Comparison of ENCODE assay signal across 37 mouse cellular contexts in genomic region chr5:73362338-73362737, GRCm38 (mm10). TPM values are rescaled to one million over a fixed set of nuclear protein-coding genes. Genes with fewer than 3 reads are reported as not detected.
DNase-seq lines count a peak whose midpoint lies in the region; TF ChIP-seq lines count a peak whose summit lies in the region.
"Had no signal": no experiment of that assay in that cellular context is flagged by ENCODE, and none has a peak within 500 bp of the region (broad histone marks: within the 10 kb centered on the region; RNA-seq: fewer than 3 reads in every experiment).

No protein-coding gene starts in this region.

- no peaks in the 10 kb centered on the region for H3K4me1 ChIP-seq in kidney, adult 2 months (ENCODE audit: control insufficient read depth, insufficient read depth, low read length)
- H3K4me1 ChIP-seq: forebrain, embryonic 15.5 days had no signal

- H3K27ac ChIP-seq in gastrocnemius, adult 2 months = peak overlapping the region; percentile 86
- peak overlapping the region; percentile 73 for H3K27ac ChIP-seq in left cerebral cortex, adult 2 months
- H3K27ac ChIP-seq in kidney, adult 2 months (ENCODE audit: insufficient read depth, low read depth, low read length) = no peak overlapping the region
- H3K27ac ChIP-seq: embryonic facial prominence, embryonic 10.5 days; embryonic facial prominence, embryonic 13.5 days; forebrain, embryonic 12.5 days; forebrain, embryonic 15.5 days; heart, adult 2 months; heart, embryonic 10.5 days; heart, embryonic 13.5 days; hindbrain, embryonic 14.5 days; hindbrain, postnatal 0 days had no signal

- TF ChIP-seq POLR2A in kidney, adult 2 months (IDR thresholded peaks at IDR 0.05; ENCODE audit: low read depth, low read length) = no peak

- DNase-seq in gastrocnemius, adult 2 months = no peak
- no peak for DNase-seq in gastrocnemius, adult 18-20 months (ENCODE audit: low spot score)
- DNase-seq in left cerebral cortex, adult 2 months (ENCODE audit: extremely low spot score in 1 of 2, low spot score in 2 of 2) = peak in 1 of 2 experiments; percentile 34
- DNase-seq in left cerebral cortex, adult 8-10 months (ENCODE audit: low spot score in 2 of 2) = no peak
- DNase-seq in right cerebral cortex, adult 18-20 months = peak; percentile 59
- DNase-seq in right cerebral cortex, postnatal 10 days (ENCODE audit: low spot score in 2 of 2) = no peak
- DNase-seq in kidney, adult 2 months = no peak
- DNase-seq: adrenal gland, postnatal 10 days; adrenal gland, postnatal 36 days; B cell, adult 2 months; cerebellum, adult 11 months; cerebellum, adult 2 months; cerebellum, adult 9-11 months; cerebellum, postnatal 25 days; embryo, embryonic 11 days; gastrocnemius, postnatal 36 days; heart, adult 2 months; heart, postnatal 14 days; heart, postnatal 4 days had no signal

- WGBS in kidney, adult 2 months = 72% methylated on average over 7 of the region's 7 CpGs

- intact Hi-C loops in gastrocnemius, adult 2 months (cut with DNase I) = no loop called here
- intact Hi-C loops in left cerebral cortex, adult 2 months (cut with DNase I) = no loop called here

- no peak for TF ChIP-seq CTCF in gastrocnemius, adult 2 months (IDR thresholded peaks at IDR 0.05)
- TF ChIP-seq CTCF in left cerebral cortex, adult 2 months (IDR thresholded peaks at IDR 0.05) = no peak
- TF ChIP-seq CTCF in kidney, adult 2 months (conservative IDR thresholded peaks at IDR 0.05; ENCODE audit: insufficient read depth, insufficient read length, low read depth, low read length) = no peak

- no peak overlapping the region for H3K4me3 ChIP-seq in gastrocnemius, adult 2 months
- H3K4me3 ChIP-seq in left cerebral cortex, adult 2 months = no peak overlapping the region
- H3K4me3 ChIP-seq in kidney, adult 2 months (ENCODE audit: insufficient read depth, low read depth, low read length) = no peak overlapping the region
- H3K4me3 ChIP-seq: embryonic facial prominence, embryonic 10.5 days; embryonic facial prominence, embryonic 13.5 days; erythroblast, embryonic 14.5 days; forebrain, embryonic 12.5 days; forebrain, embryonic 15.5 days; heart, adult 2 months; heart, embryonic 10.5 days; heart, embryonic 13.5 days had no signal

- no peaks in the 10 kb centered on the region for H3K36me3 ChIP-seq in kidney, adult 2 months (ENCODE audit: control insufficient read depth, insufficient read depth, low read length)
- H3K36me3 ChIP-seq: embryonic facial prominence, embryonic 10.5 days; embryonic facial prominence, embryonic 13.5 days; forebrain, embryonic 12.5 days; forebrain, embryonic 15.5 days; G1E; heart, embryonic 10.5 days; heart, embryonic 13.5 days had no signal

- no peaks in the 10 kb centered on the region for H3K27me3 ChIP-seq in kidney, adult 2 months (replicated peaks; ENCODE audit: control insufficient read depth, insufficient read depth, low read length)
- H3K27me3 ChIP-seq: CH12.LX; embryonic facial prominence, embryonic 13.5 days; forebrain, embryonic 15.5 days; heart, embryonic 13.5 days had no signal

RNA-seq across cellular contexts. Expression of gene Ociad2, which starts 21.5 kb away (rescaled TPM):
- total RNA-seq in gastrocnemius, adult 2 months (2021) = 10 to 100 TPM; 36.9 to 56.5 TPM
- 10 to 100 TPM; 67.0 to 74.9 TPM for total RNA-seq in gastrocnemius, adult 18-20 months (2021)
- total RNA-seq in left cerebral cortex, adult 2 months (2021) = 100 to 1,000 TPM; 114 to 137 TPM
- 100 to 1,000 TPM in 1 of 4 experiments, 10 to 100 TPM in 3; 90.3 to 110 (median 94.2) TPM for total RNA-seq in left cerebral cortex, adult 8-10 months (2022)
- polyA plus RNA-seq in kidney, adult 2 months (2012; rRNA removed) = 2.8 and 3.5 TPM in 2 replicates
- polyA plus RNA-seq: erythroblast, embryonic 14.5 days; G1E had no signal

RNA-seq across cellular contexts. Expression of gene Cwh43, which starts 43.5 kb away (rescaled TPM):
- total RNA-seq in gastrocnemius, adult 2 months (2021) = not detected
- total RNA-seq in gastrocnemius, adult 18-20 months (2021) = not detected
- total RNA-seq in left cerebral cortex, adult 2 months (2021) = 1 to 10 TPM; 1.6 to 1.9 TPM
- total RNA-seq in left cerebral cortex, adult 8-10 months (2022) = 1 to 10 TPM; 2.1 to 4.4 (median 2.7) TPM
- 7.5 and 10.2 TPM in 2 replicates for polyA plus RNA-seq in kidney, adult 2 months (2012; rRNA removed)
- total RNA-seq: adrenal gland, adult 18-20 months; adrenal gland, postnatal 10 days; adrenal gland, postnatal 36 days; CH12.LX; common myeloid progenitor, adult 5-6 weeks; G1E; gastrocnemius, postnatal 10 days; gastrocnemius, postnatal 36 days; granulocyte monocyte progenitor cell, adult 5-6 weeks; heart, adult 2 months; heart, postnatal 14 days; heart, postnatal 4 days had no signal
- polyA plus RNA-seq: embryonic facial prominence, embryonic 10.5 days; erythroblast, embryonic 14.5 days; G1E; heart, adult 2 months; heart, embryonic 10.5 days; heart, embryonic 13.5 days; heart, embryonic 16.5 days; hindbrain, embryonic 11.5 days; Patski had no signal
